Mouse (Mus musculus) ES-E14 (cell line): ENCODE measurements around the gene Ddx5.

Experiments
- CHD2 ChIP-seq: IDR thresholded peaks from 2 replicates; pipeline ENCODE4 v1.6.1; 2014; ENCODE audit warnings: mild to moderate bottlenecking, low read depth, low read length, inconsistent platforms
- HCFC1 ChIP-seq: IDR thresholded peaks from 2 replicates; pipeline ENCODE4 v1.6.1; 2012; ENCODE audit warnings: low read length, inconsistent platforms, borderline replicate concordance; ENCODE audit not compliant: insufficient read depth
- MAFK ChIP-seq: IDR thresholded peaks from 2 replicates; pipeline ENCODE4 v1.6.1; 2014; ENCODE audit warnings: mild to moderate bottlenecking, low read depth, low read length, inconsistent platforms; ENCODE audit not compliant: insufficient read depth
- ZC3H11A ChIP-seq: IDR thresholded peaks from 2 replicates; pipeline ENCODE4 v1.6.1; 2012; ENCODE audit warnings: low read depth, mild to moderate bottlenecking, inconsistent platforms, low read length, borderline replicate concordance
- ZNF384 ChIP-seq: IDR thresholded peaks from 2 replicates; pipeline ENCODE4 v1.6.1; 2012; ENCODE audit warnings: low read depth, low read length, inconsistent platforms

- TF ChIP-seq ZC3H11A (no peak), ZNF384 (no peak), CHD2 (no peak), MAFK (no peak), HCFC1 (no peak)
Observed at GRCm38 (mm10) chr11:106762139-106762799, 26.7 kb downstream of the Ddx5 start.
